Mouse (Mus musculus) yolk sac, embryonic 10.5 days (tissue): ENCODE data around the gene Fndc7.

Source experiments
- DNase-seq: peaks from one replicate; pipeline ENCODE4 v3.0.0-alpha.2; 2017; ENCODE audit warnings: low spot score

The Fndc7 gene

DNA sequence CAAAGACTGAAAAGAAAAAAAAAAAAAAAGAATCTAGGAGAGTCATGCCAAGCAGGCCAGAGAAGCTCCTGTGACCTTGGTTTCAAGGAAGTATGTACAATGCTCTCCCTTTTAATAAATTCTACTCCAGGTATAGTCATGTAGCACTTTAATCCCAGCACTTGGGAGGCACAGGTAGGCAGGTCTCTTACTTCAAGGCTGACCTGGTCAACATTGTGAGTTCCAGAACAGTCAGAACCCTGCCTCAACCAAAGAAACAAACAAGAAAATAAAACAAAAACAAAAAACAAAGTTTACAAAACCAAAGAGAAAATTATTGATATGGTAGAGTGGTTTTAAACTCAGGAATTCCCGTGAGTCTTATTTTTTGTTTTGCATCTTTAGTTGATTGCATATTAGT, at the start of gene Fndc7:
Gene Fndc7 (minus strand): TSS at position 101 of the 400 bp plus-strand sequence.
- no peak for DNase-seq

DNA sequence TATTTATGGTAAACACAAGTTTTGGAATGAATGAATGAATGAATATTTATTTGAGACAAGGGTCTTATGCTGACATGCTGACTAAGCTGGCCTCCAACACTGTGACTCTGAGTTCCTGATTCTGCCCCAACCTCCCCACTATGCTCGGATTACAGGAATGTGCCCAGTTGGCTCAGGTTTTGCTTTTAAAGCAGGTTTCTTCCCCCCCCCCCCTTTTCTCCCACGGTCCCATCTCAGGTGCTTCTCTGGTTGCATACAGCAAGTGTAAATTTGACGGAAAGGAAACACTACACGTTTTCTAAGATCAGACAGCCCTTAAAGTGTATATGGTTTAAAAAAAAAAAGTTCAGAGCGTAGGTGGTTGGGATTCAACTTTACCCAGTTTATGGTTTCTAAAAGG, 49.8 kb upstream of the Fndc7 start, which contains the start of gene Henmt1:
Gene Henmt1 (plus strand): TSS at position 301 of the 400 bp plus-strand sequence.
- no peak for DNase-seq

DNA sequence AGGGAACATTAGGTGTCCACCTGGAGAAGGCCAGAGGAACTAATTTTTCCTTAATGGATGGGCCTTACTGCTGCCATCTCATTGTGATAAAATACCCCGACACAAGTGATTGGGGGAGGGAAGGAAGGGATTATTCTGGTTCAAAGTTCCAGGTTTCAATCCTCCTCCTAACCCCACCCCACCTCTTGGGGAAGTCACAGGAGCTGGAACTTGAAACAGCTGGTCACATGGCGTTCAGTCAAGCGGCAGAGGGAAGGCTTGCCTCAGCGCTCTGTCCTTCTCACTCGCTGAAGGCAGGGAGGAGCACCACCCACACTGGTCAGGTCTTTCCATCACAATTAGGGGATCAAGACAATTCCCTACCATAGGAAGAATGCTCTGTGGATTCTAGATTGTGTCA, 48.9 kb upstream of the Fndc7 start:
- no peak for DNase-seq

DNA sequence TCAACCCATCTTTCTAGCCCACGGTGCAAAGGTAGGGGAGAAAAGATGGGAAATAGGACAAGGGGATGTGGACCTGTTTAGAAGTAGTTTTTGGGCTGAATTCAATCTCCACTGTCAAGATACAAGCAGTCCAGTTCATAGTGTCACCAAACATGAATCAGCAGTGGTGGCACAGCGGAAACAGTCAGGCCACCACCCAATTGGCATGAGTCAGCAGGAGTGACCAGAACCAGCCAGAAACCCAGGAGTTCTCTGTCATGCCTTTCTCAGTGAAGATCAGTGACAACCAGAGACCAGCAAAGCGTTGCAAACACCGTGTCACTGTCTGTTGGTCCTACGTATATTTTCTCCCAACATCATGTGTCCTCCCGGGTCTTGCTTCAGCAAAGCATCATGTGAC, 43.7 kb upstream of the Fndc7 start:
- no peak for DNase-seq

DNA sequence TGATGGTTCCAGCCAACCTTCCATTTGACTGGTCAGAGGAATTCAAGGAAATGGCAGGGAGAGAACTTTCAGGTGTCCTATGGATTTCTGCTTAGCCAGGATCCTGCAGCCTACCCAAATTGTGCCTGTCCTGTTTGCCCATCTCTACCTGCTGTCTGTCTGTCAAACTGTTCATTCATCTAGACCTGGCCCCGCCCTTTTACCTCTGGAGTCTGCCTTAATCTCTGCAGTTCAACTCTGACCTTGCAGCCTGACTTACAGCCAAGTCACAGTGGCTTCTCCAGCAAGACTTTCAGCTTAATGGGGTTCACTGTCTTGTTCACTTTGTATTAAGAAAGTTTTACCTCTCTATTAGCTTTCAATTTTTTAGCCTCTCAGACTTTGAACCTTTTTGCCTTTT, 36.5 kb upstream of the Fndc7 start:
- no peak for DNase-seq

DNA sequence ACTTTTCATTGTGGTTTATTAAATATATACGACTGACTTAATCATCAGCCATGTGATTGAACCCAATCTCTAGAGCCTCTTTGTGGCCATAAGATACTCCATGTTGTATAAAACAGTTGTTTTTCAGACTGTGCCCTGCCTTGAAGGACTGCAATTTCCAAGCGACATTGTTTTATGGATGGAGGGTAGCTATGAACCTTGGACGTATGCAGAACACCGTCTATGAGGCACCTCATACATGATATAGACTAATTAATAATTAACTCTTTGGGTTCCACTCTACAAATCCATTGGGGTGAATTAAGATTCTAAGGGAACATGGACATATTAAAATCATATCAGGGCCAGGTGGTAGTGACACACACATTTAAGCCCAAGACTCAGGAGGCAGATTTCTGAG, 35.9 kb upstream of the Fndc7 start:
- no peak for DNase-seq

DNA sequence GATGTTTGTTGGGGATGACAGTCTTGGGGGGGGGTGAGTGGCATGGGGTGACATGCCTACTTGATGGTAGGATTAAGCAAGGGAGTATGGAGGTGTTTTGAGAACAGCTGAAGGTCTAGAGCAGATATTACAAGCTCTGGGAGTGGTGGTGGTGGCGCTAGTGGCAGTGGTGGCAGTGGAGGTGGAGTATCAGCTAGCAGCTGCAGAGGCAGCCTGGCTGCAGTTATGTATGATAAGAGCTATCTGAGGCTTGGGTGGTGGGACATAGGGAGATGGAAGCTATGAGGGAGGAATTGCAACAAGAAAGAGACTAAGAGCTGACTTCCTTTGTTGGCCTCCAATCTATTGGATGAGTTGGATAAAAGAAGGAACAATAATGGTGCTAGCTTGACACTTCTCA, 32.0 kb upstream of the Fndc7 start:
- DNase-seq = no peak

DNA sequence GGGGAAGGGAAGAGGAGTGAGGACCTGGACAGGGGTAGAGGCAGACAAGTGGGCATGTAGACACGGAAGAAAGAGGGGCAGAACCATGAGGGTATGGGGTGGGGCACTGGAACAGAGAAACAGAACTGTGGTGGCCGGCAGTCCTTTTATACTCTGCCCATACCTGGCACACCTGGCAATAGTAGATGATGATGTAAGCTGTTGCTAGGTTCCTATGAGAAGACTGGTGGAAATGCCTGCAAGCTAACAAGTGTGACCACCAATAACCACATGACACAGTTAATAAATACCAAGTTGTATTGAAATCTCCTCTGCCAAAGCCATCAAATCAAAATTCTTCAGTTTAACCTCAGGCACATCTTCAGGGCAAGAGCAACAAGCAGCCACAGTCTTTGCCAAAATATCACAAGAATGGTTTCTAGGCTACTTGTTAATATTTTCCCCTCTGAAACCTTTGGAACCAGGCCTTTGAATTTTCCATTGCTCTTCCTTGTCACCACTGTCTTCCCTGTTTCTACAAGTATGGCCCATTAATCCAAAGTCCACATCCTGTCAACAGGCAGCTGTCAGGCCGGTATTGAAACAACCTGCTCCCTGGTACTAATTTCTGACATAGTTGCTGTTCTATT, 30.7 kb upstream of the Fndc7 start:
- DNase-seq = peak; percentile 24

DNA sequence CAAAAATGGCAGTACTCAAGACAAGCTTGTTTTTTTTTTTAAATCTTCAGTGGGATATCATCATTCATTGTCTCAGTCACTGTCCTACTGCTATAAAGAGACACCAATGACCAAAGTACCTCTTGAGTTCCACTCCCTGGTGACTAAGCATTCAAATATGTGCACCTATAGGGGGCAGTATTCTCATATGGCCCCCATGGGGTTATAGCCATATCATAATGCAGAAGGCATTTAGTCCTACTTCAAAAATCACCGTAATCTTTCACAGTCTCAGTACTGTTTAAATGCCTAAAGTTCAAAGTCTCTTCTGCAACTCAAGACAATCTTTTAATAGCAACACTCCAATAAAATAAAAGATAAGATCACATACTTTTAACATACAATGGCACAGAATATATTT, 29.0 kb upstream of the Fndc7 start:
- no peak for DNase-seq

DNA sequence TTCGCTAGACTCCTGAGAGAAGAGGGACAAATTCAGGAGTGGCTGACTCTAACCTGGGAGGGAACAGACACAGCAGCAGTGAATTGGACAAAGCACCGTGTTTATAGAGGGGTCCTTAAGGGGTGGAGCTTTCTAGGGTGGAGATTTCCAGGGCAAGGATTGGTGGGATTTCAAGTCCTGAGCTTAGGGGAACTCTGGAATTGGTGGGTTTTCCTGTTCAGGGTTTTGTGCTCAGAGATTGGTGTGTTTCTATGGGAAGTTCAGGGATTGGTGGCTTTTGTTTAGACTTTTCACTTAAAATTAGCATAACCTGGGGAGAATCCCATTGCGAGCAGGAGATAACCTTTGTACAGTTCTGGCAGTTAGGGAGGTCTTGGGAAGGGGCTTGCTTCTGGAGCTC, 28.2 kb upstream of the Fndc7 start:
- no peak for DNase-seq

DNA sequence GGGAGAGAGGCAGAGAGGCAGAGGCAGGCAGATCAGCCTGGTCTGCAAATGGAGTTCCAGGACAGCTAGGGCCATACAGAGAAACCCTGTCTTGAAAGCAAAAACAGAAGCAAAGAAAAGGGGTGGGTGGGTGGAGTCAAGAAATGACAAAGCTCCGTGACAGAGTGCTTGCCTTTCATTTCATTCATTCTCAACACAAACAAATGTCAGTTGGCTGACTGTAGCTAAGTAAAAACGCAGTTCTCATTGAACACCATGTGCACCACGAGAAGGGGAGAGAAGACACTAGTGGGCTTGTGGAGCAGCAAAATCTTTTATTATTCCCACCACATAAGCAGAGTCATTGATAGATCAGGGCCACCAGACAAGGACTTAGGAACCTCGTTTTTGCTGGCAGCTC, 27.0 kb upstream of the Fndc7 start:
- DNase-seq = no peak

DNA sequence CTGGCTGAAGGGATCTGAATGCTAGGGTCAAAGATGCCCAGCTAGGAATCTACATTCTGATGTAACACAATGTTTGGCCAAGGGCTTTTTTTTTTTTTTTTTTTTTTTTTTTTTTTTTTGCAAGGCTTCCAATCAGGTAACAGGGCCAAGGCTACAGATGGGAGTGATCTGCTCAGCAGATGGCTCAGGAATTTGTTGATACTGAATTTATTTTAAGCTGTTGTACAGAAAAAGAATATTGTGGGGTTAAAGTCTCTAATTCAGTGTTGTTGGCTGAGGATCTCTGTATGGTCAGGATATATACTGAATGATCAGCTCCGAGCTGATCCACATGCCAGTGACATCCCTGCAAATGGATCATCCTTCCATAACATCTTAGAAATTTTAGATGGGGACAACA, 26.2 kb upstream of the Fndc7 start:
- DNase-seq = no peak

DNA sequence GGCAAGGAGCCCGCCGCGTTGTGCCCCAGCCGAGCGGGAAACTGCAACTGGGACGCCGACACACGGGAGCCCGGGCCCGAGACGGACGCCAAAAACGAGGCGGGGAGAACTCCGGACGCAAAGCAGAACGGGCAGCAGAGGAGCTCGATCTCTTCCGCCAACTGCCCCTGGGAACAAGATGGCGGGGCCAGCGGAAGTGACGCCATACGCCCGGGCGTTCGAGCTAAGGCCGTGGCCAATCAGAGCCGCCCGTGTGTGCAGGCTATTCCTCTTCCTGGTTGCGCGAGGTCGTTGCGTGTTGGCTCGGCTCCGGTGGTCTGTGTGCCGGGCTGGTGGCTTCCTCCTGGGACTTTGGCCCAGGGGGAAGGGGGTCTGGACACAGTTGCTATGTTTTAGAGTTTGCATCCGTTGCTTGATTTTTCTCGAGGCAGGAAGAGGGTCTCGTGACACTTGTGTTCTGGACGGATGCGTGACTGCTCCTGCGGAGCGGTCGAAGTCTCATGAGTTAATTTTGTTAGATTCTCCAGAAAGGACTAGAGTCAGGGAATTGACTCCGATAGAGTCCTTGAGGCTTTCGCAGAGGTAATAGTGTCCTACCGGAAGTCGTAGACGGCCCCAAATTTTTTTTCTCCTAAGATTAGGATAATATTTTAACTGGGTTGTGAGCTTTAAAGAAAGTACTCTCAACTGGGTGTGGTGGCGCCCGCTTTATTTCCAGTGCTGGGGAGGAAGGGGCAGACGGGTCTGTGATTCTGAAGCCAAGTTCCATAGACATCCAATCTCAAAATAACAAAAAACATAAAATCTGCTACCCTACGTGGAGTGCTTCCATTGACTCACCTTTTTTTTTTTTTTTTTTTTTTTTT, 22.0 kb upstream of the Fndc7 start, which contains the start of gene Prpf38b:
Gene Prpf38b (minus strand): TSS at position 180 of the 866 bp plus-strand sequence.
- peak; percentile 97 for DNase-seq

DNA sequence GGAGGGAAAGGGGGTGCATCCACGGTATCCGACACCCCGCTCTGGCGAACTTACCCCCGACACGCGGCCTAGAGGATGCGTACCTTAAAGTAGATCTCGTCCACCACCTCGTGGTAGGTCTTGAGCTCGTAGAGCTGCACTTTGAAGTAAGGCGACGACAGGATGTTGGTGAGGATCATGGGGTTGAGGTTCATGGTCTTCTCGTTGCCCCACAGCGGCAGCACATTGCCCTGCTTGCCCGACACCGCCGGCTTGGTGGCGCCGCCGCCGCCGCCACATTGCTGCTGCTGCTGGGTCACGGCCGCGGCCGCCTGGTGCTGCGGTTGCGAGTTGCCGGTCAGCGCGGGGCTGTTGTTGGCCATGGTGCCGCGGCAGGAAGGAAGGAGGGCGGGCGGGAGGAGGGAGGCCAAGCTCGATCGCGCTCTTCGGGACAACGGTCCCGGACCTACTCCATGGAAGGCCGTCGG, 21.3 kb upstream of the Fndc7 start:
- no peak for DNase-seq

DNA sequence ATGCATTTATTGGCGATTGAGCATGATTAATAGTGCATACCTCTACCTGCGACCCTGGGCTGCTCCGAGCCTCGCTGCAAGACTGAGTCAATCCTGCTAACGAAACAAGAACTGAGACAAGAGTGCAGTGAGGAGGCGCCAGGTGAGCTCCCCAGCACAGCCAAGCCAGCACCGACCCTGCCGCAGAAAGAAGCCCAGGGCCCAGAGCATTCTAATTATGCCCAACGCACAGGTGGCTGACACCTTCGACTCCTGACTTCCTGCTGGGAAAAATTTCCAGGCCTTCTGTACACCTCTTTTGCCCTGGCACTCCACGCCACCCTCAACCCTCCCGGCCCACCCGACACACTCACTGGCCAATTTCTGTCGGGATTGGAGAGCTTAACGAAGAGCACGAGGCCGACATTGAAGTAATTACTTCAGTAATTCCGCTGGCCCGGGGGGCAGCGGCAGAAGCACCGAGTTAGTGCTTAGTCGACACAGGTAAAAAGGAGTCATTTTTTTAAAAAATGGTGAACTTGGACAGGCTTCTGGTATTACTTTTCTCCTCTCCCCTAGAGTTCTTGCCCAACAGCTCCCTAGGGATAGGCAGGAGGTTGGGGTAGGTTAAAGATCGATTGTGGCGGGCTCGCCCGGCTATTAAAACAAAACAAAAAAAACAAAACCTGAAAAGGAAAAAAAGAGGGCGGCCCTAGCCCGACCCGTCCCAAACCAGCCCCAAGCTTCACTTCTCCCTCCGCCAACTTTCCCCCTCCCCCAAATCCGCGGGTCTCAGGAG, 20.7 kb upstream of the Fndc7 start:
- DNase-seq = peak; percentile 36

DNA sequence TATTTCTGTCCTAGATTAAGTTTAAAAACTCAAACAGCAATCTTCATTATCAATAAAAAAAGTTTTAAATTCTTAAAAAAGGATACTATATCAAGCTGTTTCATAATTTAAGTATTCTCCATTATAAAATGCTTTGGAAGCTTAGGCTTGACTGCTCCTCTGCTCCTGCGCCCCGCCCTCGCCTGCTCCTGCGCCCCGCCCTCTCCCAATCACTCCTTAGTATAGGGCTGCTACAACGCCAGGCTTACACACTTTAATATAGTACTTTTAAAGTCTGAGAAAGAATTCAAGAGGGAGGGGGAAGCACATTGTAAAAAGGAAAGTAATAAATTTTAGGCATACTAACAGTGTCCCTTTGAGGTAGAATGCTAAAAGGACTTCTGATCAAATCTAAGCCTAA, 13.1 kb upstream of the Fndc7 start:
- DNase-seq = no peak

DNA sequence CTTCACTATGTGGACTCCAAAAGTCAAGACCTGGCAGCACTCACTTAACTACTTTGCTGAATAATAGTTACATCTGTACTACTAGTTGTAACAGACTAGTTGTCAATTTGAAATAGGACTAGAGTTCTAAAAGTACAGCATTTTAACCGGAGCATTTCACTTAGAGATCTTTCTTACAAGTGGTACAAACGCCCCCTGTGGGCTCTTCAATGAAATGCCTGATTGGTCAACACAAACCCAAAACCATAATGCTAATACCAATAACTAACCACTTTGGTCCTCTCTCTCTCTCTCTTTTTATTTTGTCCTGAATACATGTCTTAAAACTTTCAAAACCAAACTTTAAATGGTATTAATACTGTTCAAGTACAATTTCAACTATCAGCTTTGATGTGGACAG, 12.2 kb upstream of the Fndc7 start:
- DNase-seq = no peak

DNA sequence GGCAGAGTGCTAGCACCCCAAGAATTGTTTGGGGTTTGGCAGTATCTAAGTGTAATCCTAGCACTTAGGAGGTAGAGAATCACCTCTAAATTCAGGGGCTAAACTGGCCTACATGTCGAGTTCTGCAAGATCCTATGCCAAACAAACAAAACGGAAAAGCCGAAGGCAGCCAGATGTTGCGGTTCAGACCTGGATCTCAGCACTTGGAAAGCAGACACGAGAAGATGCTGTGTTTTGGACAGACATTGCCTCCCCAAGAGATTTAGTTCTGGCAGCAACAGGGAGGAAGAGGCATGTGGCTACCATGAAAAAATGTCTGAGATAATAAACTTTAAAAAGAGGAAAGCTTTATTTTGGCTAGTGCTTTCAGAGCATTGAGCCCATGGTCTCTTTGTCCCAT, 10.9 kb upstream of the Fndc7 start:
- DNase-seq = no peak

DNA sequence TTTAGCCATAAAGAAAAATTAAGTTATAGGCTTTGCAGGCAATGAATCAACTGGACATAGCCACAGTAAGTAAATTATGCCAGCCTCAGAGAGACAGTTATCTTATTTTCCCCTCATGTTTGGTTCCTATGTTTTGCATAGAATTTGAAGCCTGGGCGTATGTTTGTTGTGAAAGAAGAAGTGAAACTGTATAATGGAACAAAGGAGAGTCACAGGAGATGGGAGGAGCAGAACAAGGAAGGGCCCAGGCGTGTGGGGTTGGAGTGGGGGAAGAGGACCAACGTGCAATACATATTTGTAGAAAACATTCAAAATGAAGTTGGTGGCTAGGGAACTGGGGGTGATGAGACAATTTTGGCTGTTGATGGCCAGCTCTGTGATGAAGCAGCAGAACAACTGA, 10.3 kb upstream of the Fndc7 start:
- DNase-seq = no peak

DNA sequence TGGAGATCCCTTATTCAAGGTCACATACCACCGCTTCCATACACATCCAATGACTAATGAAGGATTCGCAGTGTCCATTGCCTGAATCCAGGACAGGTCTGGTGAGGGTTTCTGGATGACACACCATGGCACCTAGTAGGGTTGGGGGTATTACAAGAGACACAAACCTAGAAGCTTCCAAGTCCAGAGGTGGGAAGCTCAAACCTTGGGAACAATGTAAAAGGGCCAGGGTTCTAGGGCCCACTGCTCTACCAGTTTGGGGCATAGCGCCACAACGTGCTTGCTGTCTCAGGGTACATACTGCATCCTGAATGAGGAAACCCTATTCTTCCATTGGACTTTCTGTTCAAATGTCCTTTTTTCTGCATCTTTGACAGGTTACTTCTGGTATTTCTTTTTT, 8.8 kb upstream of the Fndc7 start:
- no peak for DNase-seq

DNA sequence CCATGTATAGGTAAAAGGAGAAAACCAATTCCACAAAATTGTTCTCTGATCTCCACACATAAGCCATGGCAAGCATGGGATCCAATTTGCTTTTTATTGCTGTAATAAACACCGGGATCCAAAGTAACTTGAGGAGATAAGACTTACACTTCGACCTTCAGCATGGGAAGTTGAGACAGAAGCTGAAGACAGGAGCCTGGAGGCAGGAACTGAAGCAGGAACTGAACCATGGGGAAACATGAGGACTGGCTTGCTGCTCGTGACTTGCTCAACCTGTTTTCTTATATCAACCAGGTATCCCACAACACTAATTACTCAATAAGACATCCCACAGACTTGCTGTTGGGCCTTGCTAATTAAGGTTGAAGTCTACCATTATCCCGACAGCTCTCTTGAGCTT, 3.1 kb upstream of the Fndc7 start:
- no peak for DNase-seq

DNA sequence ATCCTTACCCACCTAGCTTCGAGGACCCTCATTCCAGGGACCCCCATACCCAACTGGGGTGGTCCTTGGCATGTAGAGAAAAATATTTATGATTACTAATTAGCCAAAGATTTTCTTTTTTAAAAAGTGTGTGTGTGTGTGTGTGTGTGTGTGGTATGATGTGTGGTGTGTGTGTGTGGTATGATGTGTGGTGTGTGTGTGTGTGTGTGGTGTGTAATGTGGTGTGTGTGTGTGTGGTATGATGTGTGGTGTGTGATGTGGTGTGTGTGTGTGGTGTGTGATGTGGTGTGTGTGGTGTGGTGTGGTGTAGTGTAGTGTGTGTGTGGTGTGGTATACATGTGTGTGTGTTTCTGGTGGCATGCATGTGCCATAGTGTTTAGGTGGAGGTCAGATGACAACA, 2.3 kb upstream of the Fndc7 start:
- no peak for DNase-seq

DNA sequence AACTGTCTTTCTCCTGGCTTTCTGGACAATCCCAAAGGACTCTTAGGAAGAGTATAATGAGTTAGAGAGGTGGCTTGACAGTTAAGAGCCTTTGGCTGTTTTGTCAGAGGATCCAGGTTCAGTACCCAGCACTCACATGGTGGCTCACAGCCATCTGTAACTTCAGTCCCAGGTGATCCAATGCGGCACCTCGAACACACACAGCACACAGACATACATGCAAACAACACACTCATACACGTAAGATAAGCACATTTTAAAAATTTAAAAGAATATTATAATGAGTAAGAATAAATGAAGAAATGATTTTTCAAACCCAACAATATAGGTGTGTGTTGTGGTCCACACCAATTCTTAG, 2.2 kb downstream of the Fndc7 start:
- no peak for DNase-seq
